Mouse (Mus musculus) thymus, postnatal 10 days (tissue): ENCODE data around the gene Ntpcr.

Experiments used
- DNase-seq, 2 experiments: peaks; one replicate each; pipeline ENCODE4 v3.0.0; 2021; ENCODE audit warnings: low spot score in 2 of 2

Gene Ntpcr

DNA sequence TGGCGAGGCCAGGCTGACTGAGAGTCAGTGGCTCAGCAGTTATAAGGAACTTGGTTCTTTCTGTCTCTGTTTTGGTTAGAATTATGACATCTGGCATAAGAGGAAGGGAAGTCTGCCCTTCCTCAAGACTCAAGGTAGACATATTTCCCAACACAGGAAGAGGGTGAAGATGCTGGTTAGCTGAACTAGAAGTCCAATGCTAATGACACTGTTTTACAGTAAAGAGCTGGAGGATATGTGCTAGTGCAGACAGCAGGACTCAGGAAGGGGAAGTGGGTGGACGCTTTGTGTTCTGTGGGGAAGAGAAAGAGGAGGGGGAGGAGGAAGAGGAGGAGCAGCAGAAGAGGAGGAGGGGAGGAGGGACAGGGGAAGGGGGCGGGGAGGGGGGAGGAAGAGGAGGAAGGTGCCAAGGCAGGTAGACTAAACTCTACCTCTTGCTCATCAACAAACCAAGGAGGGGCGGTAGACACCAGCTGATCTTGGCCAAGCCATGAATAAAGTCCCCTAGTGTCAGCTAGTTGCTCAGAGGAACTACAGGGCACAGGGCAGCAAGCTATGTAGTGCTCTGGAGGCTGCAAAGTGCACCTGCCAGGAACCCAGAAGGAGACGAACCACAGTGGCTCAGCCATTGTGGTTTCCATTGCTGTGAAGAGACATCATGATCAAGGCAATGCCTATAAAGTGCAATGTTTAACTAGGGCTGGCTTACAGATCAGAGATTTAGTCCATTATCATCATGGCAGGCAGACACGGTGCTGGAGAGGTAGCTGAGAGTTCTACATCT lies 4.5 kb upstream of the Ntpcr start:
- DNase-seq: peak; percentile 22 to 34

DNA sequence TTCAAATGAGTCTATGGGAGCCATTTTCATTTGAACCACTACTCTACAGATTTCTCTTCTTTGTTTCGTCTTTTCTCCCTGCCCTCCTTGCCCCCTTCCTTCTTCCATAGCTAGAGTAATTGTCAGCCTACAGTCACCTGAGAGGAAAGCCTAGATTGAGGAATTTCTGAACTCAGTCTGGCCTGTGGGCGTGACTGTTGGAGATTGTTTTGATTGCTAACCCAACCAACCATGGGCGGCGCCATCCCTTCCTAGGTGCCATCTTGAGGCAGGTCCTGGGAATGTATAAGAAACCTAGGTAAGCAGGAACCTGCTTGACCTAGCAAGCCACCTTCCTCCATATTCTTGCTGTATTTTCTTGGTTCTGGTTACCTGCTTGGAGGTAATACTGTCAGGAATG lies 3.6 kb upstream of the Ntpcr start:
- DNase-seq: no peak

GRCm38 (mm10) chr8:125726986-125727385 lies 2.8 kb upstream of the Ntpcr start:
- DNase-seq: no peak

- no peak for DNase-seq
Measured at GRCm38 (mm10) chr8:125727797-125728196, 2.0 kb upstream of the Ntpcr start.

DNA sequence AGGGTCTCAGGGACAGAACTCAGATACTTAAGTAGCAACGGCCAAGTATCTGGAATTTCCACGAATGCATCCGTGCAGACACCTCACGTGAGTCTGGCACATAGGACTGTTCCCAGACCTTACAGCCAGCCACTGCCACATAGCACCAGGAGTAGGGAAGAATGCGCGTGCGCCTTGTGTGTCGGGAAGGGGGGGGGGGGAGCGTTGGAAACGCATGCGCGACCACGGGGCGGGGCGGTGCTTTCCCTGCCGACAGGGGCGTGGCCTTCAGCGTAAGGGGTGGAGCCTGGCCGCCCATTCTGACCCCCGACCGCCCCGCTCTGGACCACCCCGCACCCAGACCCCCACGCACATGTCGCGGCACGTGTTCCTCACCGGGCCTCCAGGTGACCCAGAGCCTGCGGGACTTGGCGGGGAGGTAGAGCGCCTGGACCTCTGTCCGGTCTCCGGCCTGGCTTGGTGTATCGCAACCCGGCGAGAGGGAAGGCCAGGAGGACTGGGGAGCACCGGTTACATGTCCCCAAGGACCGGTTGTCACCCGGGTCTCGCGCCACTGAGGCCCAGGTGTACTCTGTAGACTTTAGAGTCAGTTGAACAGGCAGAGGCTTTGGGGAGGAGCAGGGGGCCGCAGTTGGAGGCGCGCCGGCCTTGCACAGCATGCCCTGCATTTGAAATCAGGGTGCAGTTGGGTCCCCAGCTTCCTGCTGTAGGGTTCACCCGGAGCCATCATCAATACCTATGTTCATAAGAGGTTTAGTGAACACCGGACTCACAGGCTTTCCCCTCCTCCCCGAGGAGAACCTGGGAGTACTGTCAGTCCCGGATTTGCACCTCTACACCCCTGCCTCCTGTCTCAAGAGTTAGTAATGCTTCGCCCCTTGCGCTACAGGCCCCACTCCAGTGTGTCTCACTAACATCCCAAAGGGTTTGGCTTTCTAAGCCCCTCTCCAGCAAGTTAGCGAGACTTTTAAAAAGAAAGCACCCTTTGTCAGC lies 4.5 kb downstream of the Ntpcr start:
- peak; percentile 73 to 85 for DNase-seq

- DNase-seq: no peak
Measured at GRCm38 (mm10) chr8:125738956-125739355, 9.2 kb downstream of the Ntpcr start.

DNA sequence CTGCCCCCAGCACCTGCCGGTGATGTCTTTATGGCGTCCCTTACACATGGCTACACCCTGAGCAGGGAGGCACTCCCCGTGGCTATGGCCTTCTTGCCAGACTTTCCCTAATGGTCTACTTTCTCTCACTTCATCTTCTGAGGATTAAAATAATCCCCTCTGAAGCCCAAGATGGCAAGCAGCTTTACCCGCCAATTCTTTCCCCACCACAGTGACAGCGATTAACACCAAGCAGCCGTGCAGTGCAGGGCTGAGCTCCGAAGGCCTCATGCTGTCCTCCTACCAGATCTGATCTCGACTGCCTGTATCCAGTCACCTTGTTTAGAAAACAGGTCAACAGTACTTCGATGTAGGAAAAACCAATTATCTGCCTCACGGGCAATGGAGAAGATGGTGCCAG lies 10.9 kb downstream of the Ntpcr start:
- DNase-seq: no peak

DNA sequence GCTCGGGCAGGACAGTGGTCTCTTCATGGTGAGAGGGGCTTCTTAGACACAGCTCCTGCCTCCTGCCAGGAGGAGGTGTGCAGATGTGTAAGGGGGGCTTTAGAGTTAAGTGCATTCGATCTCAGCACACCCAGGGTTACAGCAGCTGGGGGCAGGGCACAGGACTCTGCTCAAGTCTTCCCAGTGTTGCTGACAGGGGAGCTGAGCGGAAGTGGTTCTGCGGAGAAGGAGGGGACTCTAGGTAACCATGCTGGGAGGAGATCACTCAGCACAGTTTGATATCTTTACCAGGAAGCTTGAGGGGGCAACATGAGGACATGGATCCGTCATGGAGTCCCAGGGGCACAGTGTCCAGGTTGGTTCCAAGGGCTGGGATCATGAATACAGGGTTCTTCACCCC lies 11.6 kb downstream of the Ntpcr start:
- DNase-seq: peak in 1 of 2 experiments; percentile 26

GRCm38 (mm10) chr8:125741855-125742254 lies 12.1 kb downstream of the Ntpcr start:
- DNase-seq: no peak

DNA sequence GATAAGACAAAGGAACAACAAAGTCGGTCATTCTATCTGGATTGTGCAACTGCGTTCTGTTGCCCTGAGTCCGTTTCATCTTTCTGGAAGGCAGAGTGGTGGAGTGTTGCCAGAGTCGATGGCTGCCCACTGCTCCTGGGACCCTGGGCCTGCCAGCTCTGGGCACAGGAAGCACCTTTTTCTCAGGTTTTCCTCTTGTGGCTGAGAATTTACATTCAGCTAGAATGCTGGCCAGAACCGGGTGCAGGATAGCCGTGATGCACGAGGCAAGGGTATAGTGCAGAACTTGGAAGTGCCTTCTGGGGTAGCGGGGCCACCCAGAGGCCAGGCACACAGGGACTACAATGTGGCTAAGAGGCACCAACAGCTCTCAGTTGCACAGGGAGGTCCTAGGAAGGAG lies 12.6 kb downstream of the Ntpcr start:
- DNase-seq: no peak

- no peak for DNase-seq
Measured at GRCm38 (mm10) chr8:125744914-125745576, 15.3 kb downstream of the Ntpcr start.

DNA sequence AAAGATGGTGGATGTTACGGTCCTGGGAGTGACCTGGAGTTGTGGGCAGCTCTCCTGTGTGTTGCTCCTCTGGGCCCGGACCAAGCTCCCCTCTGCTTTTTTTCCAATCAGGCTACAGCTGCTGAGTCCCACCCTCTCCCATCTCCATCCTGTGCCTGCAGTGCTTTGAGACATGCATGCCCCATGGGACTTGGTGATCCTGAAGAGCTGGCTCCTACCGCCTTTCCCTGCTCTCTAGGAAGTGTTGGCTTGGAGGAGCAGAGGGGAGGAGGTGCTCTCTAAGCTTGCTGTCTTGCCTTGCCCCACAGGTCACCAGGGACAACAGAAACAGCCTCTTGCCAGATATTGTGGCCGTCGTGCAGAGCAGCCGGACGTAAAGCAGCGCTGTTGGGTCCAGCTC lies 17.6 kb downstream of the Ntpcr start:
- DNase-seq: no peak

GRCm38 (mm10) chr8:125750846-125751245 lies 21.1 kb downstream of the Ntpcr start:
- no peak for DNase-seq

DNA sequence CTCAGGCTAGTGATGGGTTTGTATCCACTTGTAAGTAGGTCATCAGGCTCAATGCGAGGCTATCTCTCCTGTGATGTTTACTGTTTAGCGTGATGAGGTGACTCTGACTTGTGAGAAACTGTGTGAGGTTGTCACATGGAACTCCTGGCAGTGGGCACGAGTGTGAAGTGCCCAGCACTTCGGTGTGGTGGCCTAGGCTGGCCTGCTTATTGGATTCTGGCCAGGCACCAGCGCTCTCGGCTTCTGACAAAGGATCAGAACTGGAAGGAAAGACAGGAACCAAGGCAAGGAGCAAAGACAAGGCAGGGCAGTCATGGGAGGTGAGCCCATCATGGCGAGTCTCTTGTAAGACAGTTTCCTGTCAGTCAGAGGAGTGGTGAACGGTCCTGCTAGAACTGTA lies 26.1 kb downstream of the Ntpcr start:
- no peak for DNase-seq

- DNase-seq: no peak
Measured at GRCm38 (mm10) chr8:125756391-125757105, 26.8 kb downstream of the Ntpcr start.

DNA sequence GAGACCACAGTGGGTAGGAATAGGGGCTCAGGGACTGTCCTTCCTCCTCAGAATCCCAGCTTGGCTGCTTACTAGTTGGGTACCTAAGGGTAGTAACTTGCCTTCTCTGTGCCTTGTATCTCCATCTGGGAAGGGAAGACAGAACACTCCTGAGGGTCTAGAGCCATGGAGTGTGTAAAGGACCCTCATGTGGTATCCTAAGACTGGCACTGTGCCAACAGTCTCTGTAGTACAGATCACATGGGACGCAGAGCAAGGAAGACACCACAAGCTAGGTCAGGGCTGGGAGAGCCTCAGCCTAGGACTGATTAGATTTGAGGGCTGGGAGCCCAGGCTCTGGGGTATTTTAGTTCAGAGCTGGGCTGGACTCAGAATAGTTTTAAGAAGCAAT lies 27.3 kb downstream of the Ntpcr start:
- DNase-seq: no peak

DNA sequence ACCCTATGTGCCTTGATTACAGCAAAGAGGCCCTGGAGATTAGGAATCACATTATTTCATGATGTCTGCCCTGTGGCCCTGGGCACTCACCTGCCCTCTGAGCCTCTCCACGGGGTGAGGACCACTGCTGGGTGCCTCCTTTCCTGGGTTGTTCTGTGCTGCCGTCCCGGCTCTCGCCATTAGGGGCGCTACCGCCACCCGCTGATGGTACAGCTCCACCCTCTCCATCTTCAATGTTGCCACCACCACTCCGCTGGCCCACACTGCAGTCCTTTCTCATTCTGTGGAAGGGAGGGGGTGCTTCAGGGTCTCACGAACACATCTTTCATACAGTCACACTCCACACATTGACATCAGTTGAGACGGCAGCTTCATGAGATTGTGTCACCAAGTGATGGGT lies 29.3 kb downstream of the Ntpcr start:
- peak; percentile 28 to 62 for DNase-seq

- no peak for DNase-seq
Measured at GRCm38 (mm10) chr8:125763066-125763786, 33.5 kb downstream of the Ntpcr start.

DNA sequence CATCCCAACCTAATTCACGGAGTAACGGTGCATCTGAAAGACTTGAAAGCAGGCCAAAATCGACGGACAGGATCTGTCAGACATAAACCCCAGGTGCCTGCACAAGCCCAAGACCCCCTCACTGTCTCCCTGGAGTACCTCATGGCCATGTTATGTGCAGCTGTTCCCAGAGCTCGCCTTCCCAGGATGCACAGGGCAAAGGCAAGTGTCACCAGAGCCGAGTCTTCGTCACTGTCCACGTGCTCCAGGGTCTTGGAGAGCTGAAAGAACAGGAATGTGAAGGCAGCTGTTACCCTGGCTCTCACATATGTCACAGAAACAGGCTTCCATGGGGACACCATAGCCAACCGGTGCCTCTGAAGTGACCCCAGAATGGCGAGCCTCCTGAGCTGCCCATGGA lies 38.3 kb downstream of the Ntpcr start:
- DNase-seq: no peak

- DNase-seq: no peak
Measured at GRCm38 (mm10) chr8:125772300-125772699, 42.5 kb downstream of the Ntpcr start.

DNA sequence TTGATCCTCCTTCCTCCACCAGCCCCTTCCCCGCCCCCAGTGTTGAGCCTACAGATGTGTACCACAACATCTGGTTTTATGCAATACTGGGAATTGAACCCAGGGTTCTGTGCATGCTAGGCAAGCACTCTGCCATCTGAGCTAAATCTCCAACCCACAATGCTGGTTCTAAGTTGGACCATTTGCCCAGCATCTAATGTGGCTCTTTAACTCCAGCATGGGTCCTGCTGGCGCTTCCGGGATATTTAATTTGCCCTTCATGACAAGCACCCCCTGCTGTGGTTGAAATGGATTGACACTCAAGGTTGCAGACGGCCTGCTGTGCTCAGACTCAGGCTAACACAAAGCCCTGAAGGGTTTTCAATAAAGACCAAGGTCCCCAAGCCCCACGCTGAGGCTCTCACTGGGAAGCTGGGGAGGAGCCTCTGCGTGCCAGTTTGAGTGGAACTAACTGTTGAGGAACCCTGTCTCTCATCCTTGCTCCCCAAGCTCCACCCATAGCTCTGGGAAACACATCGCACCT lies 43.6 kb downstream of the Ntpcr start:
- no peak for DNase-seq
